Mouse (Mus musculus) macrophage (primary cell): ENCODE results near the gene Emc6. TPM values are rescaled to one million over a fixed set of nuclear protein-coding genes. Genes with fewer than 3 reads are reported as not detected.

ENCODE experiments used
- H3K27ac ChIP-seq: fragments of 350-480 bp; formaldehyde crosslinking; 2 replicates; pipeline ENCODE4 v1.9.0; 2021
- H3K36me3 ChIP-seq: fragments of 350-480 bp; formaldehyde crosslinking; 2 replicates; pipeline ENCODE4 v1.9.0; 2021; ENCODE audit errors: inconsistent target
- H3K4me3 ChIP-seq: fragments of 350-480 bp; formaldehyde crosslinking; 2 replicates; pipeline ENCODE4 v1.9.0; 2021; ENCODE audit errors: inconsistent target
- H3K79me2 ChIP-seq: fragments of 350-480 bp; formaldehyde crosslinking; 2 replicates; pipeline ENCODE4 v1.9.0; 2021; ENCODE audit errors: inconsistent target
- WGBS: methylation state at CpG from one replicate; pipeline ENCODE4 v1.1.7; 2026; ENCODE audit warnings: inconsistent platforms; ENCODE audit not compliant: missing documents; 5-methylcytosine and 5-hydroxymethylcytosine counted together
- polyA plus RNA-seq: library from polyadenylated mRNA; stranded (reverse); fragments of 250-400 nt; gene quantifications from 3 replicates; pipeline ENCODE4 v1.2.4, GENCODE M21; 2018; ENCODE audit warnings: inconsistent platforms

Gene Emc6
- polyA plus RNA-seq, 1 experiment from 2014 or later = 17.6 TPM

DNA sequence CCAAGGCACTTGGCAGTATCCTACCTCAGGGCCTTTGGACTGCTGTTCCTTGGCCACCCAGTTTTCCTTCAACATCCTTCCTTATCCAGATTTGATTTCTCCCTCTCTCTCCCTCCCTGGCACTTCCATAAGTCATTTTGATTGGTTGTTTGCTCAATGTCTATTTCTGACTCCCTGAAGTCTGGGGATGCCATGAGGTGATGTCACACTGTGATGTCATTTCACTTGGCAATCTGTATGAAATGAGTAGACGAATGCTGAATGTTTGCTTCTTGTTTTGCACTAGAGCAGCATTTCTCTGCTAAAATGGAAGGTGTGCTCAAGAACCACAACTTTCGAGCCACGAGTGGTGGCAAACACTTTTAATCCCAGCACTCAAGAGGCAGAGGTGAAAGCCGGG lies 15.2 kb downstream of the Emc6 start:
- Histone ChIP-seq H3K79me2 (no peaks in the 10 kb centered on the region), H3K36me3 (no peaks in the 10 kb centered on the region), H3K4me3 (no peak overlapping the region), H3K27ac (no peak overlapping the region)
- 80% methylated on average over 4 of the region's 4 CpGs for WGBS

DNA sequence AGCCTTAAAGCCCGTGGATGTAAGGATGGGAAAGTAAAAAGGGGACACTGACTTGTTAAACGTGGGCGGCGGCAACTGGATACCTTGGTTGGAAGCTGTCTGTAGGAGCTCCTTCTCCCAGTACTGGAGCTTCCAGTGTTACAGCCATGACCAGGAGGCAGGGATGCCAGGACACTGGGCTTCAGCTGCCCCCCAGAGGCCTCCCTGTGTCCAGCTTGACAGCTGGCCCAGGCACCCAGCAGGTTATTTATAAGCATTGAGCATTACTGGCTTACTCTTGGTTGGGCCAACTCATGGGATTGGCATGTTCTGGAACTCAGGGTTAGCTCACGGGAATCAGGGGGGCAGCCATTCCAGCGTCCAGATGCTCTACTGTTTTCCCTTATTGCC lies 16.0 kb downstream of the Emc6 start:
- H3K79me2 ChIP-seq = no peaks in the 10 kb centered on the region
- 54% methylated on average over 6 of the region's 6 CpGs for WGBS
- H3K27ac ChIP-seq = no peak overlapping the region
- no peak overlapping the region for H3K4me3 ChIP-seq
- H3K36me3 ChIP-seq = no peaks in the 10 kb centered on the region

- no peaks in the 10 kb centered on the region for H3K79me2 ChIP-seq
- H3K36me3 ChIP-seq = no peaks in the 10 kb centered on the region
- WGBS = 7% methylated on average over 48 of the region's 49 CpGs
- no peak within 1 kb of the TSS for H3K27ac ChIP-seq
- no peak within 1 kb of the TSS for H3K4me3 ChIP-seq
These were observed 16.7 kb downstream of the Emc6 start, which contains the start of gene P2rx5 for GRCm38 (mm10) chr11:73159957-73160810. TSS of gene P2rx5 (plus strand) at chr11:73160421.

DNA sequence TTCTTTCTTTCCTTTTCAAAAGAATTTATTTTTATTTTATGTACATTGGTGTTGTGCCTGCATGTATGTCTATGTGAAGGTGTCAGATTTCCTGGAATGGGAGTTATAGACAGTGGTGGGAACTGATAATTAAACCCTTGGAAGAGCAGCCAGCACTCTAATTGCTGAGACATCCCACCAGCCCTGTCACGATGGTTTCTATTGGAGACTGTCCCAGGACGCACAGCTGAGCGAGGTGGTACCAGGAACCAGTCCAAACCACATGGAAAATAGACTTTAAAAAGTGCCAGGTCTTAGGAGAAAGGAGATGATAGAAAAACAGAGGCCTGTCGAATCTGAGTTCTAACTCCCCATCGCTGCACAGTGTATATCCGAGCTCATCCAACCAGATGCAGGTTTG lies 21.8 kb downstream of the Emc6 start:
- Histone ChIP-seq H3K36me3 (no peaks in the 10 kb centered on the region), H3K4me3 (no peak overlapping the region), H3K27ac (no peak overlapping the region), H3K79me2 (no peaks in the 10 kb centered on the region)
- 85% methylated on average over 6 of the region's 6 CpGs for WGBS

- Histone ChIP-seq H3K36me3 (no peaks in the 10 kb centered on the region), H3K4me3 (no peak overlapping the region), H3K27ac (no peak overlapping the region), H3K79me2 (no peaks in the 10 kb centered on the region)
- 80% methylated on average over 9 of the region's 9 CpGs for WGBS
These were observed 28.6 kb downstream of the Emc6 start for GRCm38 (mm10) chr11:73148209-73148608.

GRCm38 (mm10) chr11:73146975-73147365 lies 29.9 kb downstream of the Emc6 start:
- Histone ChIP-seq H3K36me3 (no peaks in the 10 kb centered on the region), H3K27ac (no peak overlapping the region), H3K4me3 (no peak overlapping the region), H3K79me2 (no peaks in the 10 kb centered on the region)
- 86% methylated on average over 7 of the region's 7 CpGs for WGBS

GRCm38 (mm10) chr11:73146026-73146974 lies 30.5 kb downstream of the Emc6 start:
- no peak overlapping the region for H3K4me3 ChIP-seq
- no peaks in the 10 kb centered on the region for H3K36me3 ChIP-seq
- 92% methylated on average over 11 of the region's 11 CpGs for WGBS
- no peak overlapping the region for H3K27ac ChIP-seq
- no peaks in the 10 kb centered on the region for H3K79me2 ChIP-seq

DNA sequence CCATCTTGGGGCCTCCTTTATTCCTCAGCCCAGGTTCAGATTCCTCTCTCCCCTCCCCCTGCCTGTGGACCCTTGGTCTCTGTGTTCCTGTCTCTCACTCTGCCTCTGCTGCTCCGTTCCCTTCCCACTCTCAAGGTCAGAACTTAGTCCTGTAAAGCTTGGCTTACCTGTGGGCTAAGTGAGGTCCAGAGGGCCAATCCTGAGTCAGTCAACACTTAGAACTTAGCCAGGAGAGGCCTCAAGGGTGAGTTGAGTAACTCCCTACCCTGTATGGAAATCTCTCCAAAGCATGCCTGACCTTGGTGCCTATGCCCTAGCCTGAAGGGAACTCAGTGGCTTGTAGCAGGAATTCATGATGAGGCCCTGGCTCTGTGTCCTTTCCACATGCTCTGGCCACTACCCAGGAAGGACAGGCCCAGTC lies 32.6 kb downstream of the Emc6 start:
- Histone ChIP-seq H3K36me3 (no peaks in the 10 kb centered on the region), H3K79me2 (no peaks in the 10 kb centered on the region), H3K27ac (no peak overlapping the region), H3K4me3 (no peak overlapping the region)
- WGBS = 100% methylated on average over 1 of the region's 1 CpGs

- Histone ChIP-seq H3K36me3 (no peaks in the 10 kb centered on the region), H3K4me3 (peak within 1 kb of the TSS; percentile 70), H3K27ac (peak within 1 kb of the TSS; percentile 58), H3K79me2 (peaks cover 49% of the 10 kb centered on the region)
- WGBS = under 1% methylated on average over 66 of the region's 84 CpGs
These were observed 39.0 kb downstream of the Emc6 start, which contains the start of gene Haspin for GRCm38 (mm10) chr11:73137591-73138501. TSS of gene Haspin (minus strand) at chr11:73138294.

DNA sequence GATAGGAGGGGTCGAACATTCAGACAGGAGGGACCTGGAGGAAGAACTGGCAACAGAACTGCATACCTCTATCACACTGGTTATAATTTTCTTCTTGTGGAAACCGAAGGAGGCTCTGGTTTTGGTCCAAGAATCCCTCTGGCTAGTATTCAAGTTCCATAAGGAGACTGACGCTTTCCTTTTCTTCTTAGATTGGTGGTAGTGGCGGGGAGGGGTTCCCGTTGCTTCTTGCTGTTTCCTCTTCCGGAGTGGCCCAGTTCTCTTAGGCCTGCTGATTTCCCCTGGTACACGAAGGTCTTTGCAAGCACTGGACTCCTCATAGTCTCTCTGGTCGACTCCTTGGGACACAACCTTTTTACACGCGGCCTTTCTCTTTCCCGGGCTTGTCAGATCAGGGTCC lies 39.7 kb downstream of the Emc6 start:
- 3% methylated on average over 11 of the region's 11 CpGs for WGBS
- Histone ChIP-seq H3K36me3 (no peaks in the 10 kb centered on the region), H3K4me3 (peak overlapping the region; percentile 70), H3K79me2 (peaks cover 56% of the 10 kb centered on the region), H3K27ac (peak overlapping the region; percentile 58)

DNA sequence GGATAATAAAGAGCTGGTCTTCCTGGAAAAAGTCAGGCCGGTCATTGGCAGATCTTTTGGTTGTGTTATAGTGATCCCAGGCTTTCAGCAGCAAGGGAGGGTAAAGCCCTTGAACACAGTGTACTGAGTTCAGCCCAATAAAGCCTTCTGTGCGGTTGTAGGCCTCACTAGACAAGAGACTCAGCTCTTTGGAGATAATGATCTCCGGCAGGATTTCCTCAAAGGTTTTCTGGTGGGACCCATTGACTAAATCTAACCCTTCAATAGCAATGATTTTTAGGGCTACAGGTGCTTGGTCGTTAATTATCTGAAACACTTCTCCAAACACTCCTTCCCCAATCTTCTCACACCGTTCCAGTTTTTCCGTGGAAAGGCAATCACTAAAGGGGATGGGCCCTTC lies 40.2 kb downstream of the Emc6 start:
- Histone ChIP-seq H3K4me3 (peak overlapping the region; percentile 70), H3K27ac (peak overlapping the region; percentile 58), H3K79me2 (peaks cover 60% of the 10 kb centered on the region), H3K36me3 (no peaks in the 10 kb centered on the region)
- 26% methylated on average over 6 of the region's 6 CpGs for WGBS

DNA sequence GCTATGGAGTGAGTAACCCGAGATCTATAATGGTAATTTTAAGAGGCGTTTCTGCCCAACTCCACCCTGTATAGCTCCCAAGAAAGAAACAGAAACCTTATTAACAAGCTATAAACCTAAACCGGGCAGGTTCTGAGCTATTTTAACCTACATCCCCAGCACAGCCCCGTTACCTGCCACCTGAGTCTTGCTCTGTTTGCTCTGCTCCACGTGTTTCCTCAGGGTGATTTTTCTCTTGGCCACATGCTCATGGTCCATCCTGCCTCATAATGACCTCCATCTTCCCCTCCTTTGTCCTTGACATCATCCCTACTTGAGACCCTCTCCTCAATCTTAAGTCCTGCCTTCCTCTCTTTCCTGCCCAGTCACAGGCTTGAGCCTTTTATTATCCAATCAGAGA lies 42.6 kb downstream of the Emc6 start:
- WGBS = 87% methylated on average over 5 of the region's 5 CpGs
- Histone ChIP-seq H3K4me3 (no peak overlapping the region), H3K27ac (no peak overlapping the region), H3K79me2 (peaks cover 73% of the 10 kb centered on the region), H3K36me3 (no peaks in the 10 kb centered on the region)

GRCm38 (mm10) chr11:73132999-73133398 lies 43.8 kb downstream of the Emc6 start:
- H3K36me3 ChIP-seq = no peaks in the 10 kb centered on the region
- H3K79me2 ChIP-seq = peaks cover 73% of the 10 kb centered on the region
- WGBS = 28% methylated on average over 6 of the region's 6 CpGs
- no peak overlapping the region for H3K27ac ChIP-seq
- H3K4me3 ChIP-seq = no peak overlapping the region

GRCm38 (mm10) chr11:73131020-73131419 lies 45.8 kb downstream of the Emc6 start:
- WGBS = 27% methylated on average over 7 of the region's 7 CpGs

More at GRCm38 (mm10) chr11:73131020-73131419, 45.8 kb downstream of the Emc6 start:
- Histone ChIP-seq H3K27ac (0 out of 2 replicates have a peak overlapping the region, but pooled peaks have one; percentile 14), H3K79me2 (peaks cover 64% of the 10 kb centered on the region), H3K4me3 (no peak overlapping the region), H3K36me3 (no peaks in the 10 kb centered on the region)
